Mouse (Mus musculus): ENCODE measurements around the gene Lrrn4. TPM values are rescaled to one million over a fixed set of nuclear protein-coding genes. Genes with fewer than 3 reads are reported as not detected.
A peak's percentile ranks its signal among the peaks of the same experiment; 100 is the strongest.

Gene Lrrn4
- polyA plus RNA-seq, 1 experiment from 2014 or later = 9.5 TPM

- Histone ChIP-seq H3K27ac (ENCODE audit: low read depth, low read length) (peak overlapping the region; percentile 75), H3K4me2 (replicated peaks; ENCODE audit: low read depth) (no peak overlapping the region; the same call in 1 of the 2 replicates), H3K9ac (ENCODE audit: low read depth, low read length) (no peak overlapping the region), H3K4me1 (replicated peaks; ENCODE audit: control insufficient read depth, insufficient read depth, low read length) (peaks cover 9% of the 10 kb centered on the region), H3K36me3 (ENCODE audit: control insufficient read depth, insufficient read depth) (peaks cover 14% of the 10 kb centered on the region), H3K4me3 (ENCODE audit: low read depth, low read length) (no peak overlapping the region), H3K9me3 (ENCODE audit: control insufficient read depth) (no peaks in the 10 kb centered on the region), H3K27me3 (replicated peaks; ENCODE audit: control insufficient read depth, insufficient read depth, low read length) (no peaks in the 10 kb centered on the region)
- ATAC-seq = peak; percentile 81
- TF ChIP-seq CTCF (IDR thresholded peaks at IDR 0.05; ENCODE audit: low read depth) = no peak
- 33% methylated on average over 9 of the region's 9 CpGs for WGBS
Observed at GRCm38 (mm10) chr2:132922076-132922873, 41.6 kb upstream of the Lrrn4 start.

GRCm38 (mm10) chr2:132914785-132915184 lies 34.1 kb upstream of the Lrrn4 start:
- 78% methylated on average over 1 of the region's 1 CpGs for WGBS
- no peak for ATAC-seq
- no peaks in the 10 kb centered on the region for H3K4me1 ChIP-seq (replicated peaks; ENCODE audit: control insufficient read depth, insufficient read depth, low read length)
- no peak overlapping the region for H3K9ac ChIP-seq (ENCODE audit: low read depth, low read length)
- TF ChIP-seq CTCF (IDR thresholded peaks at IDR 0.05; ENCODE audit: low read depth) = no peak
- H3K4me2 ChIP-seq (replicated peaks; ENCODE audit: low read depth) = no peak overlapping the region
- H3K9me3 ChIP-seq (ENCODE audit: control insufficient read depth) = no peaks in the 10 kb centered on the region
- no peaks in the 10 kb centered on the region for H3K27me3 ChIP-seq (replicated peaks; ENCODE audit: control insufficient read depth, insufficient read depth, low read length)
- H3K36me3 ChIP-seq (ENCODE audit: control insufficient read depth, insufficient read depth) = peaks cover 57% of the 10 kb centered on the region
- H3K4me3 ChIP-seq (ENCODE audit: low read depth, low read length) = no peak overlapping the region
- H3K27ac ChIP-seq (ENCODE audit: low read depth, low read length) = no peak overlapping the region

GRCm38 (mm10) chr2:132906763-132907162 lies 26.1 kb upstream of the Lrrn4 start:
- no peak overlapping the region for H3K9ac ChIP-seq (ENCODE audit: low read depth, low read length)
- no peak overlapping the region for H3K4me2 ChIP-seq (replicated peaks; ENCODE audit: low read depth)
- peak; percentile 73 for TF ChIP-seq CTCF (IDR thresholded peaks at IDR 0.05; ENCODE audit: low read depth)
- no peaks in the 10 kb centered on the region for H3K4me1 ChIP-seq (replicated peaks; ENCODE audit: control insufficient read depth, insufficient read depth, low read length)
- H3K4me3 ChIP-seq (ENCODE audit: low read depth, low read length) = no peak overlapping the region
- ATAC-seq = no peak
- no peak overlapping the region for H3K27ac ChIP-seq (ENCODE audit: low read depth, low read length)
- 37% methylated on average over 8 of the region's 8 CpGs for WGBS
- no peaks in the 10 kb centered on the region for H3K27me3 ChIP-seq (replicated peaks; ENCODE audit: control insufficient read depth, insufficient read depth, low read length)
- peaks cover 33% of the 10 kb centered on the region for H3K36me3 ChIP-seq (ENCODE audit: control insufficient read depth, insufficient read depth)
- H3K9me3 ChIP-seq (ENCODE audit: control insufficient read depth) = no peaks in the 10 kb centered on the region

GRCm38 (mm10) chr2:132904961-132905360 lies 24.3 kb upstream of the Lrrn4 start:
- no peak overlapping the region for H3K4me2 ChIP-seq (replicated peaks; ENCODE audit: low read depth)
- H3K4me1 ChIP-seq (replicated peaks; ENCODE audit: control insufficient read depth, insufficient read depth, low read length) = no peaks in the 10 kb centered on the region
- H3K4me3 ChIP-seq (ENCODE audit: low read depth, low read length) = no peak overlapping the region
- no peak overlapping the region for H3K9ac ChIP-seq (ENCODE audit: low read depth, low read length)
- H3K27me3 ChIP-seq (replicated peaks; ENCODE audit: control insufficient read depth, insufficient read depth, low read length) = no peaks in the 10 kb centered on the region
- peaks cover 24% of the 10 kb centered on the region for H3K36me3 ChIP-seq (ENCODE audit: control insufficient read depth, insufficient read depth)
- ATAC-seq = no peak
- H3K27ac ChIP-seq (ENCODE audit: low read depth, low read length) = no peak overlapping the region
- 75% methylated on average over 2 of the region's 2 CpGs for WGBS
- H3K9me3 ChIP-seq (ENCODE audit: control insufficient read depth) = no peaks in the 10 kb centered on the region
- no peak for TF ChIP-seq CTCF (IDR thresholded peaks at IDR 0.05; ENCODE audit: low read depth)

- Histone ChIP-seq H3K27me3 (replicated peaks; ENCODE audit: control insufficient read depth, insufficient read depth, low read length) (no peaks in the 10 kb centered on the region), H3K4me2 (replicated peaks; ENCODE audit: low read depth) (no peak overlapping the region), H3K9me3 (ENCODE audit: control insufficient read depth) (no peaks in the 10 kb centered on the region), H3K4me3 (ENCODE audit: low read depth, low read length) (no peak overlapping the region), H3K27ac (ENCODE audit: low read depth, low read length) (no peak overlapping the region), H3K4me1 (replicated peaks; ENCODE audit: control insufficient read depth, insufficient read depth, low read length) (no peaks in the 10 kb centered on the region), H3K9ac (ENCODE audit: low read depth, low read length) (no peak overlapping the region), H3K36me3 (ENCODE audit: control insufficient read depth, insufficient read depth) (peaks cover 21% of the 10 kb centered on the region)
- 0 out of 2 replicates have a peak, but pooled peaks have one; percentile 23 for ATAC-seq
- TF ChIP-seq CTCF (IDR thresholded peaks at IDR 0.05; ENCODE audit: low read depth) = peak; percentile 81
- WGBS = 45% methylated on average over 3 of the region's 3 CpGs
Observed at GRCm38 (mm10) chr2:132903498-132903897, 22.8 kb upstream of the Lrrn4 start.

- no peaks in the 10 kb centered on the region for H3K4me1 ChIP-seq (replicated peaks; ENCODE audit: control insufficient read depth, insufficient read depth, low read length)
- no peak for ATAC-seq
- WGBS = 69% methylated on average over 4 of the region's 4 CpGs
- no peak for TF ChIP-seq CTCF (IDR thresholded peaks at IDR 0.05; ENCODE audit: low read depth)
- H3K4me3 ChIP-seq (ENCODE audit: low read depth, low read length) = no peak overlapping the region
- no peak overlapping the region for H3K4me2 ChIP-seq (replicated peaks; ENCODE audit: low read depth)
- H3K27ac ChIP-seq (ENCODE audit: low read depth, low read length) = no peak overlapping the region
- H3K36me3 ChIP-seq (ENCODE audit: control insufficient read depth, insufficient read depth) = peaks cover 21% of the 10 kb centered on the region
- H3K9me3 ChIP-seq (ENCODE audit: control insufficient read depth) = no peaks in the 10 kb centered on the region
- H3K9ac ChIP-seq (ENCODE audit: low read depth, low read length) = no peak overlapping the region
- H3K27me3 ChIP-seq (replicated peaks; ENCODE audit: control insufficient read depth, insufficient read depth, low read length) = no peaks in the 10 kb centered on the region
Observed at GRCm38 (mm10) chr2:132902056-132902455, 21.4 kb upstream of the Lrrn4 start.

Measured in intestine, postnatal 0 days (tissue).